Mouse (Mus musculus) neural tube, embryonic 14.5 days (tissue): ENCODE data around the gene Cd96. TPM values are rescaled to one million over a fixed set of nuclear protein-coding genes. Genes with fewer than 3 reads are reported as not detected.
"Not testable (repeated sequence)": the region's sequence is repeated elsewhere in the genome, so short reads cannot be mapped to it uniquely, and the experiment has no call there.

Experiments
- ATAC-seq: fragments of 200-750 bp; cut with Nextera tagmentation; 2 replicates; pipeline ENCODE4 v1.8.0; 2017; ENCODE audit warnings: low read depth, mild to moderate bottlenecking, moderate TSS enrichment, moderate library complexity
- H3K27ac ChIP-seq: fragments of 300-500 bp; sonication (generic); 2 replicates; pipeline ENCODE4 v1.5.1; 2014; ENCODE audit warnings: low read depth, mild to moderate bottlenecking, control low read depth, low read length, moderate library complexity, mixed read lengths
- H3K27me3 ChIP-seq: fragments of 300-500 bp; sonication (generic); 2 replicates; pipeline ENCODE4 v1.6.1; 2014; ENCODE audit warnings: low read length; ENCODE audit not compliant: control insufficient read depth, insufficient read depth
- H3K36me3 ChIP-seq: fragments of 300-500 bp; sonication (generic); 2 replicates; pipeline ENCODE4 v1.6.1; 2014; ENCODE audit warnings: low read length, mixed read lengths; ENCODE audit not compliant: control insufficient read depth, insufficient read depth
- H3K4me1 ChIP-seq: fragments of 300-500 bp; sonication (generic); 2 replicates; pipeline ENCODE4 v1.6.1; 2014; ENCODE audit warnings: low read length; ENCODE audit not compliant: control insufficient read depth, insufficient read depth
- H3K4me2 ChIP-seq: fragments of 300-500 bp; sonication (generic); 2 replicates; pipeline ENCODE4 v1.6.1; 2014; ENCODE audit warnings: mild to moderate bottlenecking, low read depth, low read length, control low read depth
- H3K4me3 ChIP-seq: fragments of 300-500 bp; sonication (generic); 2 replicates; pipeline ENCODE4 v1.5.1; 2014; ENCODE audit warnings: low read depth, low read length, control low read depth, mixed read lengths
- H3K9ac ChIP-seq: fragments of 300-500 bp; sonication (generic); replicated peaks from 2 replicates; pipeline ENCODE4 v1.6.1; 2014; ENCODE audit warnings: low read depth, mild to moderate bottlenecking, control low read depth, low read length, mixed read lengths
- H3K9me3 ChIP-seq: fragments of 300-500 bp; sonication (generic); 2 replicates; pipeline ENCODE4 v1.6.1; 2016; ENCODE audit warnings: low read length; ENCODE audit not compliant: control insufficient read depth
- WGBS: fragments of 180-500 bp; shearing (Covaris S2); extraction: QIAGEN DNeasy Blood & Tissue Kit; methylation state at CpG from one replicate; pipeline ENCODE4 v1.1.7; 2014; 5-methylcytosine and 5-hydroxymethylcytosine counted together
- polyA plus RNA-seq: library from polyadenylated mRNA; unstranded; fragments of >200 nt; fragmentation: Nextera tagmentation; extraction: Ambion mirVana; gene quantifications from 2 replicates; pipeline ENCODE4 v1.2.1, GENCODE M21; 2014

Gene Cd96
- polyA plus RNA-seq, result 0.12 TPM in 1 of 2 replicates, not detected in the other

- WGBS, result 83% methylated on average over 10 of the region's 10 CpGs
- Histone ChIP-seq H3K27ac (no peak within 1 kb of the TSS), H3K9ac (no peak within 1 kb of the TSS), H3K4me3 (no peak within 1 kb of the TSS), H3K36me3 (no peaks in the 10 kb centered on the region), H3K27me3 (no peaks in the 10 kb centered on the region), H3K9me3 (no peaks in the 10 kb centered on the region), H3K4me2 (no peak within 1 kb of the TSS), H3K4me1 (no peaks in the 10 kb centered on the region)
- no peak for ATAC-seq
Observed at GRCm38 (mm10) chr16:46120020-46120419, at the start of gene Cd96. Gene Cd96 (minus strand): TSS chr16:46120251.

GRCm38 (mm10) chr16:46166971-46167370 lies 46.9 kb upstream of the Cd96 start:
- Histone ChIP-seq H3K4me1 (no peaks in the 10 kb centered on the region), H3K4me2 (no peak overlapping the region), H3K9ac (no peak overlapping the region), H3K9me3 (no peaks in the 10 kb centered on the region; the same call in 1 of the 2 replicates), H3K36me3 (no peaks in the 10 kb centered on the region), H3K27me3 (no peaks in the 10 kb centered on the region), H3K4me3 (no peak overlapping the region), H3K27ac (no peak overlapping the region)
- no peak for ATAC-seq
- 85% methylated on average over 3 of the region's 3 CpGs for WGBS

GRCm38 (mm10) chr16:46165305-46165704 lies 45.3 kb upstream of the Cd96 start:
- H3K4me2 ChIP-seq, result no peak overlapping the region
- H3K9ac ChIP-seq, result no peak overlapping the region
- no peaks in the 10 kb centered on the region for H3K36me3 ChIP-seq
- no peaks in the 10 kb centered on the region for H3K4me1 ChIP-seq
- WGBS, result 85% methylated on average over 4 of the region's 4 CpGs
- H3K27ac ChIP-seq, result no peak overlapping the region
- no peak overlapping the region for H3K4me3 ChIP-seq
- ATAC-seq, result no peak
- no peaks in the 10 kb centered on the region for H3K27me3 ChIP-seq
- no peaks in the 10 kb centered on the region for H3K9me3 ChIP-seq

GRCm38 (mm10) chr16:46154832-46155231 lies 34.8 kb upstream of the Cd96 start, which contains the start of gene Gm4737:
Gene Gm4737 (minus strand): TSS chr16:46155077.
- H3K27me3 ChIP-seq, H3K36me3 ChIP-seq, H3K4me2 ChIP-seq, H3K4me1 ChIP-seq, H3K9me3 ChIP-seq, H3K4me3 ChIP-seq, ATAC-seq, H3K27ac ChIP-seq, H3K9ac ChIP-seq: not testable (repeated sequence)
- WGBS, result 100% methylated on average over 9 of the region's 16 CpGs

- no peak overlapping the region for H3K4me3 ChIP-seq
- H3K4me1 ChIP-seq, result no peaks in the 10 kb centered on the region
- H3K9me3 ChIP-seq, result no peaks in the 10 kb centered on the region
- H3K9ac ChIP-seq, result no peak overlapping the region
- no peaks in the 10 kb centered on the region for H3K27me3 ChIP-seq
- no peak overlapping the region for H3K4me2 ChIP-seq
- H3K36me3 ChIP-seq, result no peaks in the 10 kb centered on the region
- no peak for ATAC-seq
- H3K27ac ChIP-seq, result no peak overlapping the region
Observed at GRCm38 (mm10) chr16:46151141-46151540, 31.1 kb upstream of the Cd96 start.

- no peak overlapping the region for H3K4me2 ChIP-seq
- ATAC-seq, result no peak
- no peaks in the 10 kb centered on the region for H3K4me1 ChIP-seq
- H3K4me3 ChIP-seq, result no peak overlapping the region
- no peaks in the 10 kb centered on the region for H3K27me3 ChIP-seq
- 65% methylated on average over 3 of the region's 3 CpGs for WGBS
- no peaks in the 10 kb centered on the region for H3K36me3 ChIP-seq
- H3K9ac ChIP-seq, result no peak overlapping the region
- no peak overlapping the region for H3K27ac ChIP-seq
- H3K9me3 ChIP-seq, result no peaks in the 10 kb centered on the region
Observed at GRCm38 (mm10) chr16:46148661-46149341, 28.8 kb upstream of the Cd96 start.

- H3K27me3 ChIP-seq, result no peaks in the 10 kb centered on the region
- no peak overlapping the region for H3K27ac ChIP-seq
- no peak overlapping the region for H3K4me2 ChIP-seq
- no peaks in the 10 kb centered on the region for H3K9me3 ChIP-seq
- H3K36me3 ChIP-seq, result no peaks in the 10 kb centered on the region
- no peak overlapping the region for H3K4me3 ChIP-seq
- 73% methylated on average over 3 of the region's 3 CpGs for WGBS
- H3K9ac ChIP-seq, result no peak overlapping the region
- no peaks in the 10 kb centered on the region for H3K4me1 ChIP-seq
- no peak for ATAC-seq
Observed at GRCm38 (mm10) chr16:46146962-46147361, 26.9 kb upstream of the Cd96 start.

- Histone ChIP-seq H3K9ac (no peak overlapping the region), H3K27ac (no peak overlapping the region), H3K4me2 (no peak overlapping the region), H3K9me3 (no peaks in the 10 kb centered on the region), H3K4me3 (no peak overlapping the region), H3K27me3 (no peaks in the 10 kb centered on the region), H3K4me1 (no peaks in the 10 kb centered on the region), H3K36me3 (no peaks in the 10 kb centered on the region)
- ATAC-seq, result no peak
Observed at GRCm38 (mm10) chr16:46122238-46122637, 2.2 kb upstream of the Cd96 start.

- no peaks in the 10 kb centered on the region for H3K9me3 ChIP-seq
- WGBS, result 44% methylated on average over 2 of the region's 2 CpGs
- H3K4me2 ChIP-seq, result no peak overlapping the region
- no peaks in the 10 kb centered on the region for H3K4me1 ChIP-seq
- no peak overlapping the region for H3K27ac ChIP-seq
- no peaks in the 10 kb centered on the region for H3K36me3 ChIP-seq
- ATAC-seq, result peak; percentile 69; the same call in 1 of the 2 replicates
- no peak overlapping the region for H3K9ac ChIP-seq
- no peaks in the 10 kb centered on the region for H3K27me3 ChIP-seq
- H3K4me3 ChIP-seq, result no peak overlapping the region
Observed at GRCm38 (mm10) chr16:46121420-46121819, 1.4 kb upstream of the Cd96 start.
